Mouse (Mus musculus): ENCODE data around the gene Mef2d. TPM values are rescaled to one million over a fixed set of nuclear protein-coding genes. Genes with fewer than 3 reads are reported as not detected.
A peak's percentile ranks its signal among the peaks of the same experiment; 100 is the strongest.

Mef2d gene
- polyA plus RNA-seq, 1 experiment: 119 TPM

GRCm38 (mm10) chr3:88136945-88137494, 5.2 kb upstream of the Mef2d start:
- Histone ChIP-seq H3K27me3 (ENCODE audit: control insufficient read depth, insufficient read depth, low read length) (no peaks in the 10 kb centered on the region), H3K4me1 (ENCODE audit: control insufficient read depth, insufficient read depth, insufficient read length) (peaks cover 27% of the 10 kb centered on the region; the same call in 1 of the 2 replicates), H3K36me3 (ENCODE audit: control insufficient read depth, insufficient read depth, low read length) (no peaks in the 10 kb centered on the region), H3K27ac (ENCODE audit: insufficient read depth, low read length) (peak overlapping the region; percentile 56), H3K4me3 (ENCODE audit: extremely low read depth, insufficient read depth, insufficient read length) (no peak overlapping the region)
- no peak for TF ChIP-seq CTCF (IDR thresholded peaks at IDR 0.05; ENCODE audit: extremely low read depth, insufficient read depth, insufficient read length, insufficient replicate concordance)
- no peak for TF ChIP-seq POLR2A (IDR thresholded peaks at IDR 0.05; ENCODE audit: low read depth, low read length)
- 88% methylated on average over 4 of the region's 4 CpGs for WGBS
- DNase-seq (ENCODE audit: low read depth in 1 of 2, low spot score in 2 of 2): no peak

- peak in 1 of 2 experiments; percentile 72 for DNase-seq (ENCODE audit: low read depth in 1 of 2, low spot score in 2 of 2)
- H3K4me1 ChIP-seq (ENCODE audit: control insufficient read depth, insufficient read depth, insufficient read length): peaks cover 27% of the 10 kb centered on the region; the same call in 1 of the 2 replicates
- 0 out of 2 replicates have a peak, but pooled peaks have one; percentile 10 for TF ChIP-seq CTCF (IDR thresholded peaks at IDR 0.05; ENCODE audit: extremely low read depth, insufficient read depth, insufficient read length, insufficient replicate concordance)
- no peak for TF ChIP-seq POLR2A (IDR thresholded peaks at IDR 0.05; ENCODE audit: low read depth, low read length)
- H3K36me3 ChIP-seq (ENCODE audit: control insufficient read depth, insufficient read depth, low read length): no peaks in the 10 kb centered on the region
- no peaks in the 10 kb centered on the region for H3K27me3 ChIP-seq (ENCODE audit: control insufficient read depth, insufficient read depth, low read length)
- peak overlapping the region; percentile 63 for H3K4me3 ChIP-seq (ENCODE audit: extremely low read depth, insufficient read depth, insufficient read length)
- H3K27ac ChIP-seq (ENCODE audit: insufficient read depth, low read length): peak overlapping the region; percentile 99
- 3% methylated on average over 3 of the region's 3 CpGs for WGBS
Measured at GRCm38 (mm10) chr3:88137821-88138220, 4.4 kb upstream of the Mef2d start.

- TF ChIP-seq POLR2A (IDR thresholded peaks at IDR 0.05; ENCODE audit: low read depth, low read length): peak; percentile 94
- no peak for TF ChIP-seq CTCF (IDR thresholded peaks at IDR 0.05; ENCODE audit: extremely low read depth, insufficient read depth, insufficient read length, insufficient replicate concordance)
- peaks cover 23% of the 10 kb centered on the region; the same call in 1 of the 2 replicates for H3K4me1 ChIP-seq (ENCODE audit: control insufficient read depth, insufficient read depth, insufficient read length)
- under 1% methylated on average over 32 of the region's 32 CpGs for WGBS
- no peaks in the 10 kb centered on the region for H3K36me3 ChIP-seq (ENCODE audit: control insufficient read depth, insufficient read depth, low read length)
- H3K4me3 ChIP-seq (ENCODE audit: extremely low read depth, insufficient read depth, insufficient read length): peak overlapping the region; percentile 63
- peak overlapping the region; percentile 99 for H3K27ac ChIP-seq (ENCODE audit: insufficient read depth, low read length)
- DNase-seq (ENCODE audit: low read depth in 1 of 2, low spot score in 2 of 2): peak; percentile 91 to 97
- no peaks in the 10 kb centered on the region for H3K27me3 ChIP-seq (ENCODE audit: control insufficient read depth, insufficient read depth, low read length)
Measured at GRCm38 (mm10) chr3:88138336-88139242, 3.6 kb upstream of the Mef2d start.

GRCm38 (mm10) chr3:88139243-88140177, 2.7 kb upstream of the Mef2d start:
- 17% methylated on average over 25 of the region's 25 CpGs for WGBS
- H3K27ac ChIP-seq (ENCODE audit: insufficient read depth, low read length): peak overlapping the region; percentile 99
- H3K4me1 ChIP-seq (ENCODE audit: control insufficient read depth, insufficient read depth, insufficient read length): peaks cover 25% of the 10 kb centered on the region; the same call in 1 of the 2 replicates
- H3K36me3 ChIP-seq (ENCODE audit: control insufficient read depth, insufficient read depth, low read length): no peaks in the 10 kb centered on the region
- TF ChIP-seq CTCF (IDR thresholded peaks at IDR 0.05; ENCODE audit: extremely low read depth, insufficient read depth, insufficient read length, insufficient replicate concordance) (no peak), POLR2A (IDR thresholded peaks at IDR 0.05; ENCODE audit: low read depth, low read length) (no peak)
- peak overlapping the region; percentile 63 for H3K4me3 ChIP-seq (ENCODE audit: extremely low read depth, insufficient read depth, insufficient read length)
- H3K27me3 ChIP-seq (ENCODE audit: control insufficient read depth, insufficient read depth, low read length): no peaks in the 10 kb centered on the region
- DNase-seq (ENCODE audit: low read depth in 1 of 2, low spot score in 2 of 2): peak in 1 of 2 experiments; percentile 25

GRCm38 (mm10) chr3:88140178-88140902, 1.8 kb upstream of the Mef2d start:
- WGBS: 22% methylated on average over 11 of the region's 11 CpGs
- no peaks in the 10 kb centered on the region for H3K27me3 ChIP-seq (ENCODE audit: control insufficient read depth, insufficient read depth, low read length)
- DNase-seq (ENCODE audit: low read depth in 1 of 2, low spot score in 2 of 2): no peak
- peaks cover 33% of the 10 kb centered on the region; the same call in 1 of the 2 replicates for H3K4me1 ChIP-seq (ENCODE audit: control insufficient read depth, insufficient read depth, insufficient read length)
- H3K4me3 ChIP-seq (ENCODE audit: extremely low read depth, insufficient read depth, insufficient read length): peak overlapping the region; percentile 40; the same call in 1 of the 2 replicates
- TF ChIP-seq POLR2A (IDR thresholded peaks at IDR 0.05; ENCODE audit: low read depth, low read length) (no peak), CTCF (IDR thresholded peaks at IDR 0.05; ENCODE audit: extremely low read depth, insufficient read depth, insufficient read length, insufficient replicate concordance) (no peak)
- peak overlapping the region; percentile 99 for H3K27ac ChIP-seq (ENCODE audit: insufficient read depth, low read length)
- H3K36me3 ChIP-seq (ENCODE audit: control insufficient read depth, insufficient read depth, low read length): 0 out of 2 replicates have a peak, but pooled peaks cover 1% of the 10 kb centered on the region

Measured in spleen, adult 2 months (tissue).